Mouse (Mus musculus) adrenal gland, postnatal 36 days (tissue): ENCODE measurements around the gene Cdh12. TPM values are rescaled to one million over a fixed set of nuclear protein-coding genes. Genes with fewer than 3 reads are reported as not detected.
"Not testable (repeated sequence)": the region's sequence is repeated elsewhere in the genome, so short reads cannot be mapped to it uniquely, and the experiment has no call there.

Experiments used
- DNase-seq, 2 experiments: peaks; one replicate each; pipeline ENCODE4 v3.0.0; 2021; ENCODE audit warnings: mixed read lengths in 1 of 2
- microRNA-seq: library from miRNA; unstranded; fragments of <30 nt; microRNA quantifications from one replicate; pipeline ENCODE4 v1.2.0, GENCODE M21; 2021
- total RNA-seq, 2 experiments: library from RNA; stranded (reverse); gene quantifications; 2 replicates each; pipeline ENCODE4 v1.2.3; 2021

The Cdh12 gene
- total RNA-seq, 2 experiments from 2014 or later: 0.07 to 0.10 TPM

GRCm38 (mm10) chr15:21375460-21375859 lies 926.4 kb downstream of the Cdh12 start:
- no peak for DNase-seq

GRCm38 (mm10) chr15:21375871-21376270 lies 926.8 kb downstream of the Cdh12 start:
- DNase-seq: no peak

GRCm38 (mm10) chr15:21391442-21391841 lies 942.4 kb downstream of the Cdh12 start:
- DNase-seq: not testable (repeated sequence)

GRCm38 (mm10) chr15:21393080-21393479 lies 944.0 kb downstream of the Cdh12 start:
- no peak for DNase-seq

GRCm38 (mm10) chr15:21405196-21405595 lies 956.1 kb downstream of the Cdh12 start:
- DNase-seq: no peak

- peak in 1 of 2 experiments; percentile 10 for DNase-seq
Observed at GRCm38 (mm10) chr15:21407324-21408044, 958.4 kb downstream of the Cdh12 start.

- no peak for DNase-seq
Observed at GRCm38 (mm10) chr15:21437347-21437746, 988.3 kb downstream of the Cdh12 start.

GRCm38 (mm10) chr15:21437924-21438323 lies 988.9 kb downstream of the Cdh12 start:
- no peak for DNase-seq

GRCm38 (mm10) chr15:21458098-21458497 lies 1009.0 kb downstream of the Cdh12 start:
- DNase-seq: no peak

- no peak for DNase-seq
Observed at GRCm38 (mm10) chr15:21519355-21519869, 1070.3 kb downstream of the Cdh12 start.

GRCm38 (mm10) chr15:21530804-21531203 lies 1081.7 kb downstream of the Cdh12 start:
- DNase-seq: no peak

- DNase-seq: no peak
Observed at GRCm38 (mm10) chr15:21536909-21537308, 1087.8 kb downstream of the Cdh12 start.

GRCm38 (mm10) chr15:21544786-21545185 lies 1095.7 kb downstream of the Cdh12 start:
- DNase-seq: no peak

- no peak for DNase-seq
Observed at GRCm38 (mm10) chr15:21555981-21556380, 1106.9 kb downstream of the Cdh12 start.

- DNase-seq: no peak
Observed at GRCm38 (mm10) chr15:21566314-21567051, 1117.4 kb downstream of the Cdh12 start.

GRCm38 (mm10) chr15:21604510-21604909 lies 1155.4 kb downstream of the Cdh12 start:
- DNase-seq: no peak

Small RNA genes within 50 kb of the gene (microRNA-seq; reads per million reads assigned to microRNA genes)
- not detected for gene Gm27397

Other genes with a start within 250 kb of the Cdh12 start
- not detected for gene Acot10, start 217.5 kb downstream of the Cdh12 start, total RNA-seq